Mouse (Mus musculus): ENCODE measurements around the gene Hist1h4b.
"Not testable (repeated sequence)": the region's sequence is repeated elsewhere in the genome, so short reads cannot be mapped to it uniquely, and the experiment has no call there.

Gene Hist1h4b

GRCm38 (mm10) chr13:23759251-23759771, 2.5 kb downstream of the Hist1h4b start:
- DNase-seq: no peak

DNA sequence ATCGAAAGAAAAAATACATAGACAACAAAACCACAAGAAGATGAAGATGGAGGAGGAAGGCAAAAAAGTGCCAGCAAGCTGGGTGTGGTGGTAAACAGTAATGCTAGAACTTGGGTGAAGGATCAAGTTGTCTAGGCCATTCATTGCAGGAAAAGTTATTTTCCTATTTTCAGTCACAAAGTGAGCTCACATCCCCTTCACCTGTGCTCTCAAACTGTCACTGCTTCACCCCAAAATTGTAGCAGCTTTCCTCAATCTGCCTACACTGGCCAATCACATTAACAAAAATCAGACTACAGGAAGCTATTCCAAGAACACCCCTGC, 3.1 kb downstream of the Hist1h4b start:
- DNase-seq: no peak

- peak; percentile 74 for DNase-seq
Observed at GRCm38 (mm10) chr13:23760240-23760971, 3.6 kb downstream of the Hist1h4b start.

- peak; percentile 98 for DNase-seq
Observed at GRCm38 (mm10) chr13:23760972-23761864, 4.4 kb downstream of the Hist1h4b start, which contains the start of gene Hist1h4a. Hist1h4a (minus strand) TSS chr13:23761230.

DNA sequence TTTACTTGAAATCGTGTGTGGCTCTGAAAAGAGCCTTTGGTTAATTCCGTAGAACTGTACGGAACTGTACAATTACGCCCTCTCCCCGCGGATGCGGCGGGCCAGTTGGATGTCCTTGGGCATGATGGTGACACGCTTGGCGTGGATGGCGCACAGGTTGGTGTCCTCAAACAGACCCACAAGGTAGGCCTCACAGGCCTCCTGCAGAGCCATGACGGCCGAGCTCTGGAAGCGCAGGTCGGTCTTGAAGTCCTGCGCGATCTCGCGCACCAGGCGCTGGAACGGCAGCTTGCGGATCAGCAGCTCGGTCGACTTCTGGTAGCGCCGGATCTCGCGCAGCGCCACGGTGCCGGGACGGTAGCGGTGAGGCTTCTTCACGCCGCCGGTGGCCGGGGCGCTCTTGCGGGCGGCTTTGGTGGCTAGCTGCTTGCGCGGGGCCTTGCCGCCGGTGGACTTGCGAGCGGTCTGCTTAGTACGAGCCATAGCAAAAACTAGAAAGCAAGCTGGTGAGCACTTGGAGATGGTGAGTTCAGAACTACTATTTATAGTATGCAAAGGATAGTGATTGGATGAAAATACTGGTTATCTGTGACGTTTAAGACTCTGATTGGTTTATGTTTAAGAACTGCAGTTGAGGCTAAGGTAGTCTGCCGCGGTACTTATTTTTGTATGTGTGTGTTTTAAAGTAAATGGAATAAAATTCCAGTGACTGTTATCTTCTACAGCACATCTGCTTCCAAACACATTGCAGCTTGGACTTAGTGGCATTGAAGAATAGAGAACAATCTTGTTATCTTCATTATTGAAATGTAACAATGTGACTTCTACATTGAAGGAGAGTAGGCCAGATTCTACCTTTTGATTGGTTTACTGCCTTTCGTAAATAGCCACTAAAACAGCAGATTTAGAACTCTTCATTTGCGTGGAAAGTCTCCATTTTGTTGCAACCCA, 5.3 kb downstream of the Hist1h4b start, which contains the start of gene Hist1h3a:
Gene Hist1h3a, minus strand, starts transcription at position 516 of the 951 bp plus-strand sequence.
- peak; percentile 87 for DNase-seq

- no peak for DNase-seq
Observed at GRCm38 (mm10) chr13:23763242-23763585, 6.4 kb downstream of the Hist1h4b start.

- peak; percentile 96 for DNase-seq
Observed at GRCm38 (mm10) chr13:23763586-23764323, 6.9 kb downstream of the Hist1h4b start, which contains the start of gene Hist1h1a. Hist1h1a (plus strand) TSS chr13:23763666.

DNA sequence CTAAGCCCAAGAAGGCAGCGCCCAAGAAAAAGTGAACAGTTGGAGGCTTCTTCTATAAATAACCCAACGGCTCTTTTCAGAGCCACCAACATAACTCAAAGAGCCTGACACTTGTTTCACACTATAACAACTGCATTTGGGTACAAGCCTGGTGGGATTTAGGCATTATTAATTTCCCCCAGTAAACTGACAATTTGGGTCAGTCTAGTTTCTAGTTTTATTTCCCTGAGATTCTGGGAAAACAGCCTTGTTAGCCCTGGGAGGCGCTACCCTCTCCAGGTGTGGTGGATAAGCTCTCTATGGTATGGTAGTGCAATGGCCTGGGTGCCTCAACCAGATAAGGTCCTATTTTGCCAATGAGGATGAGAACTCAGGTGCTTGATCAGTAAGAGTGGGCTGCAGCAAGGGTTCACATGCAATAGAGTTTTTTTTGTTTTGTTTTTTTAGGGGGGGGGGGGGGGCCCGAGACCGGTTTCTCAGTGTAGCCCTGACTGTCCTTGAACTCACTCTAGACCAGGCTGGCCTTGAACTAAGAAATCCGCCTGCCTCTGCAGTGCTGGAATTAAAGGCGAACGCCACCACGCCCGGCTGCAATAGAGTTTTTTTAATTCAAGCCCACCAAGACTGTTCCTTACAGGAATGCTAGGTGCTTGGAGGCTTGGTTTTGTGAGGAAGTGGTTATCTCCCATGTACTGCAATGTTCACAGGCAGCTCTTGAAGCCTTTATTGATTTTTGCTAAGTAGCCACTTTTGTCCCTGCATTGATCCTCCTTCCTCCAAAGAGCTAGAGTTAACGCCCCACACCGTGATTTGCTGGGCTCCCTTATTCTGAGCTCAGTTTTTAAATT, 7.7 kb downstream of the Hist1h4b start:
- peak; percentile 37 for DNase-seq

GRCm38 (mm10) chr13:23765172-23765513, 8.3 kb downstream of the Hist1h4b start:
- DNase-seq: no peak

GRCm38 (mm10) chr13:23766772-23767171, 10.0 kb downstream of the Hist1h4b start:
- DNase-seq: no peak

DNA sequence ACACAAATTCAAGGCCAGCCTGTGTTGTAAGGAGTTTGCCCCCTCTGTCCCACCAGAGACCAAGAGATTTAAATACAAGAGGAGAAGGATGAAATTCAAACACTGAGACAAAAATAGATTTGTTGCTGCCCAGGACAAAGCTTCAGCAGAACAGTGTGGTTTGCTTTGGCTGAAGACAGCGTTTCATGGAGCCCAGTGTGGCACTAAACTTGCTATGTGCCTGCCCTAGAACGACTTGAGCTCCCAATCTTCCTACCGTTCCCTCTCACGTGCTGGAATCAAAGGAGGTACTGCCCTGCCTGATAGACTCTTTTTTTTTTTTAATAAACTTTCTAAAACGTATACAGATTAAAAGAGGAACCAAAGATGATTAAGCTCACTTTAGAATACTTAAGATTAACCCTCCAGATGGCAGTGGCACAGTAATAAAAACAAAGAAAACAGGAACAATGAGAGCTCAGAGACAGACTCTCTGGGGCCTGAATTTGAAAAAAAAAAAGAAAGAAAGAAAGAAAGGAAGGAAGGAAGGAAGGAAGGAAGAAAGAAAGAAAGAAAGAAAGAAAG, 12.1 kb downstream of the Hist1h4b start:
- DNase-seq: no peak

GRCm38 (mm10) chr13:23769613-23770012, 12.8 kb downstream of the Hist1h4b start, which contains the start of gene Trim38:
Trim38 (plus strand) TSS chr13:23769913.
- DNase-seq: not testable (repeated sequence)

DNA sequence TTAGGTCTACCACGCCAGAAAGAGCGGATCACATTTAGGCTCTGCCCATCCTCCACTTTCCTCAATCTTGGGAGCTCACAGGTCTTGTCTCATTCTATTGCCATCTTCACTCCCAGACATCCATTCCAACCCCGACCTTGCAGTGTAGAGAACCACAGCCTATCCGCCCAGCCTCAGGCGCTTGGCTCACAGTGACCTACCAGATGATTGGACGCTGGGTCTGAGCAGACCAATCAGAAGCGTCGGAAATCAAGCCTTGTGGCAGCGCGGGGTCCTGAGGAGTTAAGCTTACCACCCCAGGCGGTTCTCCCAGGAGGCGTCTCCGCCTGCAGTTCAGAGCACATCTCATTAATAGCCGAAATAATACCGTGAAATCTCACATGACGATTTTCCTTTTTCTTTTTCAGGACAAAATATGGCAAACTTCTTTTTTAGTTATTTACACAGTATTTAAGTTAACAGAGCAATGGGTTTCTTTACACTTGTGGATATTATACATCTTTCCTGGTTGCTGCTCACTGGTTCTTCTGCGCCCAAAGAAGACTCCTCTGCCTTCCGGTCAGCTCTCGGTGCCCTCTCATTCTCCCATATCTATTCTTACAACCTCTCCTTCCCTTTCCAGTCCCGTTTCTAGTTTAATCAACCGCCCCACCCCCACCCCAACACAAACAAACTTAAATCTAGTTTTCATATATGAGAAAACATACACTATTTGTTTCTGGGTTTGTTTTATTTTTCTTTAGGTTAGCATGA, 15.9 kb downstream of the Hist1h4b start:
- peak; percentile 85 for DNase-seq

DNA sequence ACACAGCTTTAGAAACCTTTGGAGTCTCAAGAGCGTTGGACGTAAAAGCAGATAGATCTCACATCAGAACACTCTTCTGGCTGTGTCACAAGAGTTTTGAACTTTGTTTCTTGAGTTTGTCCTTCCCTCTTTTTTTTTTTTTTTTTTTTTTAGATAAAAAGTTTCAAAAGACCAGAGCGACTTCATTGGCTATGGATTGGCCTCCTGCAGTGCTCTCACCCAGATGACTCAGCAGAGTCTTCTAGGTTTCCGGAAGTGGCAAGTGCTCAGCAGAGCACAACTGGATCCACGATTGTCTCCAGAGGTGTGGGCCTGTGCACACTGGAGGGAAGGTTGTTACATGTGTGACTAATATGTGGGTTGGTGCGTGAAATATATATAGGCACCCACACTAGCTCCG, 21.5 kb downstream of the Hist1h4b start:
- DNase-seq: no peak

- no peak for DNase-seq
Observed at GRCm38 (mm10) chr13:23779025-23779424, 22.2 kb downstream of the Hist1h4b start.

- DNase-seq: peak; percentile 82
Observed at GRCm38 (mm10) chr13:23792520-23792919, 35.7 kb downstream of the Hist1h4b start.

DNA sequence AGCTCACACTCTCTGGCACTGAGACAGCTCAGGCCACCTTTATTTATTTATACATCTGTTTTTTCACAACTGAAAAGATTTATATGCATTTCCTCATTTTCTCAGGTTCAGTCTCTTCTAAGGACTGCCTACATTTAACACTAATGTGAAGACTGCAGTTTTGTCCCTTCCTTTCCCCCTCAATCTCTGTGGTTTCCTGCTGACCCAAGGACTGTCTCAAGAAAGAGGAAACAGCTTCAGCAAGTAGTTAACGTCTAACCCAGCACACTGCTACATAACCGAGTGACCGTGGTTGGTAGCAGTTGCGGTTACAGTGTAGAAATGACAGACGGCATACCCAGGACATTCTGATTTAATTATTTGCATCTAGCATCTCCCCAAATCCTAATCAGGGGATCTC, 42.6 kb downstream of the Hist1h4b start:
- DNase-seq: no peak

- DNase-seq: no peak
Observed at GRCm38 (mm10) chr13:23804532-23804931, 47.7 kb downstream of the Hist1h4b start.

DNA sequence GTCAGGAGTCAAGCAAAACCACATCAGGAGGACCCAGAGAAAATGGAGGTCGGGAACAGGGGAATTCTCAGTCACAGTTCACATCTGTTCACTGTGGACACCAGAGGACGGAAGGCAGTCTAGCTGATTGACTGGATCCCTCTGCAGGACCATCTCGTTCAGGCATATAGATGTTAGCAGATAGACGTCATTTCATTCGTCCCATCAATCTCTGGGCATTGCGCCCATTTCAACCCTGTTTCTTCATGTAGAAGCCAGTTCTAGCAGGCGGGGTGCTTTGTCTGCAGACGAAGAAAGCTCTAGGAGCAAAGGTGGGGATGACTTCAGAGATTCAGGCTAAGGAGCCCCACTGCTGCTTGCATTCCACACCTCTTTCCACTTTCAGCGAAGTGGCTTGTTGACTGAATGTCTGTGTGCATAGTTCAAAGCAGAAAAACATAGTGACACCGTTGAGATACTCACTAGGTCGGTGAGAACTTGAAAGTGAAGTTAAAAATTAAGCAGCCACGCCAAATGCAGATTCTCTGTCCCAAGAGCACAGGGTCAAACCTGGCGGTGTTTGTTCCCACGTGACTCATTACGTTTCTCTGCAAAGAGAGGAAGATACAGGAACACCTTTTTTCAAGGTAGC, 49.7 kb downstream of the Hist1h4b start, which contains the start of gene Slc17a2:
Gene Slc17a2, plus strand, starts transcription at position 572 of the 631 bp plus-strand sequence.
- no peak for DNase-seq
